Mouse (Mus musculus): ENCODE results near the gene Tapt1. TPM values are rescaled to one million over a fixed set of nuclear protein-coding genes. Genes with fewer than 3 reads are reported as not detected.

The Tapt1 gene
- polyA plus RNA-seq, 1 experiment from 2014 or later = 27.5 TPM

DNA sequence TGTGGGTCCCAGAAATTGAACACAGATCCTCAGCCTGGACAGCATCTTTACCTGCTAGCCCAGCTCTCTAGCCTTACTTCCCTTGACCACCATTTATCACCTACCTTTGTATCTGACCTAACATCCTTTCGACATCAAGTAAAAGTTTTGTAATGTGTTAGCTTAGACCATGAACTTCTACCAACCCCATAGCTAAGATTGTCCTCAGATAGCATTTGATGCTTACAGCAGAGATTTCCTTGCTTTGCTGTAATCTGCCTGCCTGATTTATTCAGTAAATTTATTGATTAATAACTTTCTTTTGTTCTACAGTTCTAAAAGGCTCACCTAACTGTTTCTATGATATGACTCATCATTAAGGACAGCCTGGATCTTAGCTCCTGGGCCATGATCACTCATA, 15.3 kb upstream of the Tapt1 start:
- H3K4me3 ChIP-seq (ENCODE audit: low read depth, low read length) = no peak overlapping the region
- ATAC-seq (ENCODE audit: low FRiP score) = no peak
- WGBS = 97% methylated on average over 1 of the region's 1 CpGs

GRCm38 (mm10) chr5:44239187-44240136, 13.0 kb upstream of the Tapt1 start:
- no peak overlapping the region for H3K27ac ChIP-seq (ENCODE audit: low read depth, low read length)
- no peak overlapping the region for H3K4me2 ChIP-seq (replicated peaks; ENCODE audit: low read depth, low read length)
- DNase-seq (ENCODE audit: low spot score) = no peak
- no peak for ATAC-seq (ENCODE audit: low FRiP score)
- H3K4me1 ChIP-seq (replicated peaks; ENCODE audit: control insufficient read depth, insufficient read depth, low read length) = no peaks in the 10 kb centered on the region
- no peak overlapping the region for H3K9ac ChIP-seq (ENCODE audit: low read depth, low read length)
- H3K4me3 ChIP-seq (ENCODE audit: low read depth, low read length) = no peak overlapping the region
- H3K9me3 ChIP-seq (ENCODE audit: control insufficient read depth, low read length) = no peaks in the 10 kb centered on the region
- no peaks in the 10 kb centered on the region for H3K36me3 ChIP-seq (ENCODE audit: control insufficient read depth, insufficient read depth, low read length)
- 65% methylated on average over 7 of the region's 7 CpGs for whole genome bisulfite sequencing
- H3K27me3 ChIP-seq (ENCODE audit: control insufficient read depth, insufficient read depth, low read length) = no peaks in the 10 kb centered on the region

More for the DNA sequence above, 15.3 kb upstream of the Tapt1 start:
- no peak for DNase-seq (ENCODE audit: low spot score)
- H3K4me2 ChIP-seq (replicated peaks; ENCODE audit: low read depth, low read length) = no peak overlapping the region
- H3K9me3 ChIP-seq (ENCODE audit: control insufficient read depth, low read length) = no peaks in the 10 kb centered on the region
- no peaks in the 10 kb centered on the region for H3K36me3 ChIP-seq (ENCODE audit: control insufficient read depth, insufficient read depth, low read length)
- no peak overlapping the region for H3K27ac ChIP-seq (ENCODE audit: low read depth, low read length)
- H3K9ac ChIP-seq (ENCODE audit: low read depth, low read length) = no peak overlapping the region
- no peaks in the 10 kb centered on the region for H3K4me1 ChIP-seq (replicated peaks; ENCODE audit: control insufficient read depth, insufficient read depth, low read length)
- H3K27me3 ChIP-seq (ENCODE audit: control insufficient read depth, insufficient read depth, low read length) = no peaks in the 10 kb centered on the region

GRCm38 (mm10) chr5:44238201-44238600, 11.8 kb upstream of the Tapt1 start:
- 91% methylated on average over 7 of the region's 7 CpGs for WGBS

DNA sequence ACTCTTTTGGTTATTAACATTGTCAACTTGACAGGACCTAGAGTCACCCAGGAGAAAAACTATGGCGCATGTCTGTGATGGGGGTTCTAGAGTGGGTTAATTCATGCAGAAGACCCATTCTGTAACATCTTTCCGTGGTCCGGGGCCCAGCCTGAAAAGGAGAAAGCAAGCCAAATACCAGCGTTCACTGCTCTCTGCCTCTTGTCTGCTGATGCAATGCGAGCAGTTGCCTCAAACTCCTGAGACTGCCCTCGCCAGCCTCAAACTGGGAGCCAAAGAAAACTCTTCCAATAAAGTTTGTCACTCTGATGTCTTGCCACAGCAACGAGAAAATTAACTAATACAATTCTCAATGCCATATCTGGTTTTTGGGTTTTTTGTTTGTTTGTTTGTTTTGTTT, 8.2 kb upstream of the Tapt1 start:
- no peaks in the 10 kb centered on the region for H3K27me3 ChIP-seq (ENCODE audit: control insufficient read depth, insufficient read depth, low read length)
- DNase-seq (ENCODE audit: low spot score) (no peak), ATAC-seq (ENCODE audit: low FRiP score) (no peak)
- H3K9me3 ChIP-seq (ENCODE audit: control insufficient read depth, low read length) = no peaks in the 10 kb centered on the region
- no peaks in the 10 kb centered on the region for H3K36me3 ChIP-seq (ENCODE audit: control insufficient read depth, insufficient read depth, low read length)
- H3K27ac ChIP-seq (ENCODE audit: low read depth, low read length) = no peak overlapping the region
- WGBS = 91% methylated on average over 7 of the region's 7 CpGs
- H3K4me3 ChIP-seq (ENCODE audit: low read depth, low read length) = no peak overlapping the region
- H3K4me1 ChIP-seq (replicated peaks; ENCODE audit: control insufficient read depth, insufficient read depth, low read length) = no peaks in the 10 kb centered on the region
- no peak overlapping the region for H3K9ac ChIP-seq (ENCODE audit: low read depth, low read length)
- H3K4me2 ChIP-seq (replicated peaks; ENCODE audit: low read depth, low read length) = no peak overlapping the region

More at GRCm38 (mm10) chr5:44238201-44238600, 11.8 kb upstream of the Tapt1 start:
- Histone ChIP-seq H3K4me3 (ENCODE audit: low read depth, low read length) (no peak overlapping the region), H3K27me3 (ENCODE audit: control insufficient read depth, insufficient read depth, low read length) (no peaks in the 10 kb centered on the region), H3K4me2 (replicated peaks; ENCODE audit: low read depth, low read length) (no peak overlapping the region), H3K9me3 (ENCODE audit: control insufficient read depth, low read length) (no peaks in the 10 kb centered on the region), H3K4me1 (replicated peaks; ENCODE audit: control insufficient read depth, insufficient read depth, low read length) (no peaks in the 10 kb centered on the region), H3K9ac (ENCODE audit: low read depth, low read length) (no peak overlapping the region), H3K36me3 (ENCODE audit: control insufficient read depth, insufficient read depth, low read length) (no peaks in the 10 kb centered on the region), H3K27ac (ENCODE audit: low read depth, low read length) (no peak overlapping the region)
- DNase-seq (ENCODE audit: low spot score) (no peak), ATAC-seq (ENCODE audit: low FRiP score) (no peak)

- WGBS = 96% methylated on average over 3 of the region's 3 CpGs
- H3K9me3 ChIP-seq (ENCODE audit: control insufficient read depth, low read length) = no peaks in the 10 kb centered on the region
- DNase-seq (ENCODE audit: low spot score) = no peak
- no peak overlapping the region for H3K4me3 ChIP-seq (ENCODE audit: low read depth, low read length)
- H3K4me2 ChIP-seq (replicated peaks; ENCODE audit: low read depth, low read length) = no peak overlapping the region
- ATAC-seq (ENCODE audit: low FRiP score) = no peak
- no peak overlapping the region for H3K27ac ChIP-seq (ENCODE audit: low read depth, low read length)
- no peaks in the 10 kb centered on the region for H3K36me3 ChIP-seq (ENCODE audit: control insufficient read depth, insufficient read depth, low read length)
- no peaks in the 10 kb centered on the region for H3K4me1 ChIP-seq (replicated peaks; ENCODE audit: control insufficient read depth, insufficient read depth, low read length)
- H3K27me3 ChIP-seq (ENCODE audit: control insufficient read depth, insufficient read depth, low read length) = no peaks in the 10 kb centered on the region
- no peak overlapping the region for H3K9ac ChIP-seq (ENCODE audit: low read depth, low read length)
These were observed 7.5 kb upstream of the Tapt1 start for GRCm38 (mm10) chr5:44233933-44234332.

- no peak overlapping the region for H3K4me2 ChIP-seq (replicated peaks; ENCODE audit: low read depth, low read length)
- no peaks in the 10 kb centered on the region for H3K36me3 ChIP-seq (ENCODE audit: control insufficient read depth, insufficient read depth, low read length)
- no peaks in the 10 kb centered on the region; the same call in 1 of the 2 replicates for H3K4me1 ChIP-seq (replicated peaks; ENCODE audit: control insufficient read depth, insufficient read depth, low read length)
- H3K4me3 ChIP-seq (ENCODE audit: low read depth, low read length) = no peak overlapping the region
- H3K9ac ChIP-seq (ENCODE audit: low read depth, low read length) = no peak overlapping the region
- H3K9me3 ChIP-seq (ENCODE audit: control insufficient read depth, low read length) = no peaks in the 10 kb centered on the region
- ATAC-seq (ENCODE audit: low FRiP score) (no peak), DNase-seq (ENCODE audit: low spot score) (no peak)
- H3K27me3 ChIP-seq (ENCODE audit: control insufficient read depth, insufficient read depth, low read length) = no peaks in the 10 kb centered on the region
- WGBS = 78% methylated on average over 4 of the region's 4 CpGs
- H3K27ac ChIP-seq (ENCODE audit: low read depth, low read length) = no peak overlapping the region
These were observed 2.3 kb upstream of the Tapt1 start for GRCm38 (mm10) chr5:44228756-44229155.

GRCm38 (mm10) chr5:44228323-44228722, 1.9 kb upstream of the Tapt1 start:
- H3K4me2 ChIP-seq (replicated peaks; ENCODE audit: low read depth, low read length) = no peak overlapping the region
- WGBS = 71% methylated on average over 1 of the region's 1 CpGs
- no peaks in the 10 kb centered on the region for H3K27me3 ChIP-seq (ENCODE audit: control insufficient read depth, insufficient read depth, low read length)
- no peak overlapping the region for H3K27ac ChIP-seq (ENCODE audit: low read depth, low read length)
- DNase-seq (ENCODE audit: low spot score) (no peak), ATAC-seq (ENCODE audit: low FRiP score) (no peak)
- no peaks in the 10 kb centered on the region for H3K9me3 ChIP-seq (ENCODE audit: control insufficient read depth, low read length)
- H3K4me3 ChIP-seq (ENCODE audit: low read depth, low read length) = no peak overlapping the region
- no peaks in the 10 kb centered on the region; the same call in 1 of the 2 replicates for H3K4me1 ChIP-seq (replicated peaks; ENCODE audit: control insufficient read depth, insufficient read depth, low read length)
- H3K9ac ChIP-seq (ENCODE audit: low read depth, low read length) = no peak overlapping the region
- no peaks in the 10 kb centered on the region for H3K36me3 ChIP-seq (ENCODE audit: control insufficient read depth, insufficient read depth, low read length)

DNA sequence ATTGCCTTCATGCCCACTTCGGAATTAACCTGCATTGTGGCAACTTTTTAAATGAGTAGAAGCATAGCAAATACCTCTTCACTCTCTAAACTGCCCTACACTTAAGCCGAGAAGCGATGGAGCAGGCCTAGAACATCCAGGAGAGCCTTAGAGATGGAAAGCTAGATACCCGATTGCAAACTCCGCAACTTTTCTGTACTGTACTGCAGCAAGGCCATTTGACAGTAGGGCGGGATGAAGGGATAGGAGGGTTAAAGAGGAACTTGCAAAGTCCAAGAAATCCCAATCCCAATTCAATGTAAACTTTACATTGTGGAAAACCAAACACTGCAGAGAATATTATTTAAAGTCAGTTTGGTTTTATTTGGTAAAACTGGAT, 1.0 kb upstream of the Tapt1 start:
- ATAC-seq (ENCODE audit: low FRiP score) (no peak), DNase-seq (ENCODE audit: low spot score) (no peak)
- H3K9me3 ChIP-seq (ENCODE audit: control insufficient read depth, low read length) = no peaks in the 10 kb centered on the region
- H3K36me3 ChIP-seq (ENCODE audit: control insufficient read depth, insufficient read depth, low read length) = no peaks in the 10 kb centered on the region
- 11% methylated on average over 6 of the region's 6 CpGs for WGBS
- peak overlapping the region; percentile 91 for H3K9ac ChIP-seq (ENCODE audit: low read depth, low read length)
- H3K4me2 ChIP-seq (replicated peaks; ENCODE audit: low read depth, low read length) = peak overlapping the region; percentile 60
- H3K27ac ChIP-seq (ENCODE audit: low read depth, low read length) = 0 out of 2 replicates have a peak overlapping the region, but pooled peaks have one; percentile 84
- peak overlapping the region; percentile 88 for H3K4me3 ChIP-seq (ENCODE audit: low read depth, low read length)
- H3K27me3 ChIP-seq (ENCODE audit: control insufficient read depth, insufficient read depth, low read length) = no peaks in the 10 kb centered on the region
- H3K4me1 ChIP-seq (replicated peaks; ENCODE audit: control insufficient read depth, insufficient read depth, low read length) = no peaks in the 10 kb centered on the region; the same call in 1 of the 2 replicates

Measured in hindbrain, embryonic 11.5 days (tissue).